Comparison of ENCODE assay signal across 18 mouse cellular contexts in the genomic region with DNA sequence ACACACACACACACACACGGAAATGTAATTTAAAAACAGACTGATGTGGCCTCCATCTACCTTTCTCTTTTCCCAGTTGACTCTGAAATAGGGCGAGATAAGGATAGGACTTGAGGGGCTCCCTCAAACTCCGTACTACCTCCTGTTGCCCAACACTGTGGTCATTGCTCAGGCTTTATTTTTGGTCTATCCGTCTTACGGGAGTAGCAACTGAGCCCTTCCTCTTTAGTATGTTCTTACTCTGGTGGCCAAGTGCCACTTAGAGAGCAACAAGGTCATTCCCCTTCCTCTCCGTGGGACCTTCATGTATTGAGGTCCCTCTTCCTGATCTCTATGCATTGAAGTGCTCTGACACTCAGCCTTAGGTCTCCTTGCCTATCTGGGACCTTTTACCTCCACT. TPM values are rescaled to one million over a fixed set of nuclear protein-coding genes. Genes with fewer than 3 reads are reported as not detected.
A peak's percentile ranks its signal among the peaks of the same experiment; 100 is the strongest.
DNase-seq lines count a peak whose midpoint lies in the region; ATAC-seq and TF ChIP-seq lines count a peak whose summit lies in the region.
"Had no signal": no experiment of that assay in that cellular context is flagged by ENCODE, and none has a peak within 500 bp of the region (broad histone marks: within the 10 kb centered on the region; RNA-seq: fewer than 3 reads in every experiment).

No protein-coding gene starts in this region.

- H3K4me3 ChIP-seq in layer of hippocampus, adult 2 months, result no peak overlapping the region
- H3K4me3 ChIP-seq in brown adipose tissue, adult 24 weeks (ENCODE audit: insufficient read depth, low read depth, low read length), result no peak overlapping the region
- H3K4me3 ChIP-seq in stomach, postnatal 0 days (ENCODE audit: low read depth, low read length), result no peak overlapping the region
- H3K4me3 ChIP-seq: forebrain, embryonic 13.5 days; liver, embryonic 13.5 days had no signal

- peaks cover 14% of the 10 kb centered on the region for H3K4me1 ChIP-seq in brown adipose tissue, adult 24 weeks (ENCODE audit: control insufficient read depth, insufficient read depth, insufficient read length, low read length)
- no peaks in the 10 kb centered on the region for H3K4me1 ChIP-seq in stomach, postnatal 0 days (replicated peaks; ENCODE audit: control insufficient read depth, insufficient read depth)

- TF ChIP-seq EP300 in stomach, postnatal 0 days (optimal IDR thresholded peaks at IDR 0.05), result no peak

- no peaks in the 10 kb centered on the region for H3K36me3 ChIP-seq in stomach, postnatal 0 days (ENCODE audit: control insufficient read depth, insufficient read depth, low read length)
- H3K36me3 ChIP-seq: liver, embryonic 13.5 days had no signal

- H3K4me2 ChIP-seq in stomach, postnatal 0 days (replicated peaks; ENCODE audit: low read depth), result no peak overlapping the region
- H3K4me2 ChIP-seq: forebrain, embryonic 13.5 days; hindbrain, embryonic 14.5 days; liver, embryonic 13.5 days had no signal

- no peak overlapping the region for H3K9ac ChIP-seq in stomach, postnatal 0 days (ENCODE audit: low read length)
- H3K9ac ChIP-seq: forebrain, embryonic 13.5 days; hindbrain, embryonic 14.5 days; liver, embryonic 13.5 days had no signal

- no peaks in the 10 kb centered on the region for H3K9me3 ChIP-seq in stomach, postnatal 0 days (ENCODE audit: control insufficient read depth, low read length)
- H3K9me3 ChIP-seq: forebrain, embryonic 13.5 days; G1E; liver, embryonic 13.5 days had no signal

- TF ChIP-seq CTCF in layer of hippocampus, adult 2 months (conservative IDR thresholded peaks at IDR 0.05), result no peak
- no peak for TF ChIP-seq CTCF in stomach, postnatal 0 days (IDR thresholded peaks at IDR 0.05; ENCODE audit: low read depth)

- ATAC-seq in megakaryocyte progenitor cell, adult 5-6 weeks (replicated peaks; ENCODE audit: poor library complexity), result peak; percentile 67
- ATAC-seq in stomach, postnatal 0 days (ENCODE audit: low FRiP score, low TSS enrichment), result no peak
- ATAC-seq: CD4-positive, CD25-positive, alpha-beta regulatory T cell, adult 4 months; forebrain, embryonic 13.5 days; intestine, postnatal 0 days had no signal

- no peak for DNase-seq in layer of hippocampus, adult 2 months (ENCODE audit: low spot score in 2 of 2)
- DNase-seq in layer of hippocampus, adult 18-20 months (ENCODE audit: low spot score in 2 of 2), result no peak
- peak; percentile 58 for DNase-seq in lung, postnatal 36 days
- DNase-seq in lung, postnatal 14 days, result no peak
- no peak for DNase-seq in stomach, postnatal 0 days (ENCODE audit: low spot score)
- DNase-seq: cerebellum, adult 11 months; cerebellum, postnatal 25 days; liver, embryonic 13.5 days; thymus, postnatal 14 days had no signal

- H3K27ac ChIP-seq in layer of hippocampus, adult 2 months, result peak overlapping the region; percentile 68; the same call in 1 of the 2 replicates
- peak overlapping the region; percentile 84 for H3K27ac ChIP-seq in brown adipose tissue, adult 24 weeks (replicated peaks; ENCODE audit: low read depth, low read length)
- H3K27ac ChIP-seq in stomach, postnatal 0 days (replicated peaks), result no peak overlapping the region
- H3K27ac ChIP-seq: forebrain, embryonic 13.5 days; kidney, postnatal 0 days; liver, embryonic 13.5 days had no signal

- 89% methylated on average over 6 of the region's 6 CpGs for WGBS in stomach, postnatal 0 days

- no peaks in the 10 kb centered on the region for H3K27me3 ChIP-seq in stomach, postnatal 0 days (ENCODE audit: control insufficient read depth, insufficient read depth, low read length)
- H3K27me3 ChIP-seq: forebrain, embryonic 13.5 days; liver, embryonic 13.5 days had no signal

RNA-seq across cellular contexts. Expression of gene Pgd, which starts 7.1 kb away (rescaled TPM):
- total RNA-seq in layer of hippocampus, adult 2 months (2021), result 10 to 100 TPM; 30.8 to 32.0 TPM
- 10 to 100 TPM; 29.5 to 34.4 TPM for total RNA-seq in layer of hippocampus, adult 18-20 months (2021)
- polyA plus RNA-seq in brown adipose tissue, adult 24 weeks (2012; ENCODE audit: insufficient read depth, insufficient read length, missing spikeins), result 583 and 610 TPM in 2 replicates
- 128 and 132 TPM in 2 replicates for total RNA-seq in megakaryocyte progenitor cell, adult 5-6 weeks (2015)
- 115 and 133 TPM in 2 replicates for total RNA-seq in megakaryocyte progenitor cell, adult 5-6 weeks (2017)
- polyA plus RNA-seq in stomach, postnatal 0 days (2015; fragmentation: Nextera tagmentation; extraction: Ambion mirVana), result 266 and 290 TPM in 2 replicates

RNA-seq across cellular contexts. Expression of gene Cenps, which starts 36.2 kb away (rescaled TPM):
- 10 to 100 TPM; 19.3 to 27.1 TPM for total RNA-seq in layer of hippocampus, adult 2 months (2021)
- 10 to 100 TPM; 21.1 to 23.8 TPM for total RNA-seq in layer of hippocampus, adult 18-20 months (2021)
- polyA plus RNA-seq in brown adipose tissue, adult 24 weeks (2012; ENCODE audit: insufficient read depth, insufficient read length, missing spikeins), result not detected in 2 replicates
- 19.3 and 23.2 TPM in 2 replicates for total RNA-seq in megakaryocyte progenitor cell, adult 5-6 weeks (2015)
- total RNA-seq in megakaryocyte progenitor cell, adult 5-6 weeks (2017), result 26.0 and 35.2 TPM in 2 replicates
- 10.6 and 11.5 TPM in 2 replicates for polyA plus RNA-seq in stomach, postnatal 0 days (2015; fragmentation: Nextera tagmentation; extraction: Ambion mirVana)

RNA-seq across cellular contexts. Expression of gene Cort, which starts 47.1 kb away (rescaled TPM):
- 10 to 100 TPM; 11.0 to 14.7 TPM for total RNA-seq in layer of hippocampus, adult 2 months (2021)
- 10 to 100 TPM in 1 of 2 experiments, 1 to 10 TPM in 1; 9.8 to 13.8 TPM for total RNA-seq in layer of hippocampus, adult 18-20 months (2021)
- polyA plus RNA-seq in brown adipose tissue, adult 24 weeks (2012; ENCODE audit: insufficient read depth, insufficient read length, missing spikeins), result not detected in 2 replicates
- 0.72 TPM in 1 of 2 replicates, not detected in the other for total RNA-seq in megakaryocyte progenitor cell, adult 5-6 weeks (2015)
- 1.4 TPM in 1 of 2 replicates, not detected in the other for total RNA-seq in megakaryocyte progenitor cell, adult 5-6 weeks (2017)
- polyA plus RNA-seq in stomach, postnatal 0 days (2015; fragmentation: Nextera tagmentation; extraction: Ambion mirVana), result not detected in 2 replicates
- polyA plus RNA-seq: CD4-positive, CD25-positive, alpha-beta regulatory T cell, adult 4 months; forebrain, embryonic 13.5 days; heart, embryonic 16.5 days; intestine, postnatal 0 days; liver, embryonic 13.5 days had no signal

Comparison
In these comparisons a context has a peak if more than half of its experiments do, and no peak if none do; other contexts are left out.
1. RNA of gene Cort, which starts 47.1 kb away (total RNA-seq): 11.0 to 14.7 TPM in layer of hippocampus, adult 2 months and 9.8 to 13.8 TPM in layer of hippocampus, adult 18-20 months; 0.72 to 1.4 TPM in megakaryocyte progenitor cell, adult 5-6 weeks; every median in the first group is over 4 times any median in the second.